Mouse (Mus musculus): Measurements from ENCODE around the gene Ndufa3. TPM values are rescaled to one million over a fixed set of nuclear protein-coding genes. Genes with fewer than 3 reads are reported as not detected.

Gene Ndufa3
- polyA plus RNA-seq, 1 experiment from 2014 or later = 581 TPM

GRCm38 (mm10) chr7:3646188-3646587 is 29.0 kb downstream of the Ndufa3 start:
- Histone ChIP-seq H3K4me1 (ENCODE audit: control insufficient read depth, insufficient read depth, low read length) (peaks cover 27% of the 10 kb centered on the region), H3K9ac (replicated peaks; ENCODE audit: low read depth, low read length) (peak overlapping the region; percentile 95), H3K9me3 (ENCODE audit: control insufficient read depth, low read length) (no peaks in the 10 kb centered on the region), H3K27me3 (ENCODE audit: control insufficient read depth, insufficient read depth, low read length) (no peaks in the 10 kb centered on the region), H3K4me2 (ENCODE audit: low read depth, low read length) (peak overlapping the region; percentile 83), H3K36me3 (ENCODE audit: control insufficient read depth, insufficient read depth, low read length) (peaks cover 11% of the 10 kb centered on the region), H3K27ac (ENCODE audit: low read depth, low read length) (peak overlapping the region; percentile 95; the same call in 1 of the 2 replicates), H3K4me3 (ENCODE audit: low read depth, low read length) (peak overlapping the region; percentile 85)
- 27% methylated on average over 9 of the region's 9 CpGs for WGBS
- no peak for ATAC-seq (ENCODE audit: low read depth)

- ATAC-seq (ENCODE audit: low read depth) = no peak
- Histone ChIP-seq H3K4me3 (ENCODE audit: low read depth, low read length) (peak overlapping the region; percentile 85), H3K9me3 (ENCODE audit: control insufficient read depth, low read length) (no peaks in the 10 kb centered on the region), H3K4me1 (ENCODE audit: control insufficient read depth, insufficient read depth, low read length) (peaks cover 27% of the 10 kb centered on the region), H3K4me2 (ENCODE audit: low read depth, low read length) (peak overlapping the region; percentile 83), H3K9ac (replicated peaks; ENCODE audit: low read depth, low read length) (peak overlapping the region; percentile 95; the same call in 1 of the 2 replicates), H3K27me3 (ENCODE audit: control insufficient read depth, insufficient read depth, low read length) (no peaks in the 10 kb centered on the region), H3K27ac (ENCODE audit: low read depth, low read length) (no peak overlapping the region), H3K36me3 (ENCODE audit: control insufficient read depth, insufficient read depth, low read length) (peaks cover 15% of the 10 kb centered on the region)
- 71% methylated on average over 4 of the region's 4 CpGs for WGBS
Observed at GRCm38 (mm10) chr7:3646641-3647040, 29.5 kb downstream of the Ndufa3 start.

- WGBS = 92% methylated on average over 4 of the region's 4 CpGs
- no peak for ATAC-seq (ENCODE audit: low read depth)
- no peak overlapping the region for H3K9ac ChIP-seq (replicated peaks; ENCODE audit: low read depth, low read length)
- no peaks in the 10 kb centered on the region for H3K4me1 ChIP-seq (ENCODE audit: control insufficient read depth, insufficient read depth, low read length)
- H3K9me3 ChIP-seq (ENCODE audit: control insufficient read depth, low read length) = no peaks in the 10 kb centered on the region
- no peaks in the 10 kb centered on the region for H3K27me3 ChIP-seq (ENCODE audit: control insufficient read depth, insufficient read depth, low read length)
- no peak overlapping the region for H3K27ac ChIP-seq (ENCODE audit: low read depth, low read length)
- H3K4me2 ChIP-seq (ENCODE audit: low read depth, low read length) = no peak overlapping the region
- H3K4me3 ChIP-seq (ENCODE audit: low read depth, low read length) = no peak overlapping the region
- peaks cover 90% of the 10 kb centered on the region for H3K36me3 ChIP-seq (ENCODE audit: control insufficient read depth, insufficient read depth, low read length)
Observed at GRCm38 (mm10) chr7:3656966-3657365, 39.8 kb downstream of the Ndufa3 start.

- Histone ChIP-seq H3K27ac (ENCODE audit: low read depth, low read length) (no peak overlapping the region), H3K36me3 (ENCODE audit: control insufficient read depth, insufficient read depth, low read length) (peaks cover 82% of the 10 kb centered on the region), H3K4me1 (ENCODE audit: control insufficient read depth, insufficient read depth, low read length) (0 out of 2 replicates have a peak, but pooled peaks cover under 1% of the 10 kb centered on the region), H3K9me3 (ENCODE audit: control insufficient read depth, low read length) (no peaks in the 10 kb centered on the region), H3K27me3 (ENCODE audit: control insufficient read depth, insufficient read depth, low read length) (no peaks in the 10 kb centered on the region), H3K9ac (replicated peaks; ENCODE audit: low read depth, low read length) (no peak overlapping the region), H3K4me3 (ENCODE audit: low read depth, low read length) (no peak overlapping the region), H3K4me2 (ENCODE audit: low read depth, low read length) (no peak overlapping the region)
- no peak for ATAC-seq (ENCODE audit: low read depth)
- WGBS = 95% methylated on average over 14 of the region's 14 CpGs
Observed at GRCm38 (mm10) chr7:3658578-3658977, 41.4 kb downstream of the Ndufa3 start.

- no peaks in the 10 kb centered on the region for H3K27me3 ChIP-seq (ENCODE audit: control insufficient read depth, insufficient read depth, low read length)
- H3K9ac ChIP-seq (replicated peaks; ENCODE audit: low read depth, low read length) = peak overlapping the region; percentile 69
- peaks cover 12% of the 10 kb centered on the region for H3K4me1 ChIP-seq (ENCODE audit: control insufficient read depth, insufficient read depth, low read length)
- peaks cover 23% of the 10 kb centered on the region for H3K36me3 ChIP-seq (ENCODE audit: control insufficient read depth, insufficient read depth, low read length)
- H3K27ac ChIP-seq (ENCODE audit: low read depth, low read length) = peak overlapping the region; percentile 63; the same call in 1 of the 2 replicates
- H3K4me3 ChIP-seq (ENCODE audit: low read depth, low read length) = peak overlapping the region; percentile 65
- ATAC-seq (ENCODE audit: low read depth) = peak; percentile 25
- H3K9me3 ChIP-seq (ENCODE audit: control insufficient read depth, low read length) = no peaks in the 10 kb centered on the region
- peak overlapping the region; percentile 89 for H3K4me2 ChIP-seq (ENCODE audit: low read depth, low read length)
- WGBS = 32% methylated on average over 15 of the region's 15 CpGs
Observed at GRCm38 (mm10) chr7:3664524-3665214, 47.5 kb downstream of the Ndufa3 start.

- no peaks in the 10 kb centered on the region for H3K27me3 ChIP-seq (ENCODE audit: control insufficient read depth, insufficient read depth, low read length)
- no peaks in the 10 kb centered on the region for H3K9me3 ChIP-seq (ENCODE audit: control insufficient read depth, low read length)
- peak within 1 kb of the TSS; percentile 65 for H3K4me3 ChIP-seq (ENCODE audit: low read depth, low read length)
- peak within 1 kb of the TSS; percentile 89 for H3K4me2 ChIP-seq (ENCODE audit: low read depth, low read length)
- peaks cover 12% of the 10 kb centered on the region for H3K4me1 ChIP-seq (ENCODE audit: control insufficient read depth, insufficient read depth, low read length)
- peak within 1 kb of the TSS; percentile 69 for H3K9ac ChIP-seq (replicated peaks; ENCODE audit: low read depth, low read length)
- peak within 1 kb of the TSS; percentile 71 for H3K27ac ChIP-seq (ENCODE audit: low read depth, low read length)
- 4% methylated on average over 45 of the region's 45 CpGs for WGBS
- peaks cover 15% of the 10 kb centered on the region; the same call in 1 of the 2 replicates for H3K36me3 ChIP-seq (ENCODE audit: control insufficient read depth, insufficient read depth, low read length)
- peak; percentile 99 for ATAC-seq (ENCODE audit: low read depth)
Observed at GRCm38 (mm10) chr7:3665215-3666114, 48.3 kb downstream of the Ndufa3 start, which contains the start of gene Leng1. Leng1 (minus strand) TSS chr7:3665840.

GRCm38 (mm10) chr7:3666921-3667391 is 49.8 kb downstream of the Ndufa3 start:
- Histone ChIP-seq H3K9ac (replicated peaks; ENCODE audit: low read depth, low read length) (no peak overlapping the region), H3K27ac (ENCODE audit: low read depth, low read length) (no peak overlapping the region), H3K4me3 (ENCODE audit: low read depth, low read length) (no peak overlapping the region), H3K4me1 (ENCODE audit: control insufficient read depth, insufficient read depth, low read length) (peaks cover 12% of the 10 kb centered on the region), H3K27me3 (ENCODE audit: control insufficient read depth, insufficient read depth, low read length) (no peaks in the 10 kb centered on the region), H3K36me3 (ENCODE audit: control insufficient read depth, insufficient read depth, low read length) (peaks cover 6% of the 10 kb centered on the region; the same call in 1 of the 2 replicates), H3K9me3 (ENCODE audit: control insufficient read depth, low read length) (no peaks in the 10 kb centered on the region), H3K4me2 (ENCODE audit: low read depth, low read length) (no peak overlapping the region)
- 18% methylated on average over 14 of the region's 14 CpGs for WGBS
- no peak for ATAC-seq (ENCODE audit: low read depth)

Measured in neural tube, embryonic 14.5 days (tissue).